Mouse (Mus musculus) forebrain, embryonic 16.5 days (tissue): Measurements from ENCODE around the gene Grap2. TPM values are rescaled to one million over a fixed set of nuclear protein-coding genes. Genes with fewer than 3 reads are reported as not detected.
A peak's percentile ranks its signal among the peaks of the same experiment; 100 is the strongest.

Source experiments
- ATAC-seq: fragments of 200-750 bp; cut with Nextera tagmentation; 2 replicates; pipeline ENCODE4 v1.8.0; 2017; ENCODE audit warnings: mild to moderate bottlenecking, moderate library complexity
- H3K27ac ChIP-seq: fragments of 300-500 bp; sonication (generic); 2 replicates; pipeline ENCODE4 v1.5.1; 2014; ENCODE audit warnings: low read length, control low read depth
- H3K27me3 ChIP-seq: fragments of 300-500 bp; sonication (generic); replicated peaks from 2 replicates; pipeline ENCODE4 v1.6.1; 2014; ENCODE audit warnings: low read length; ENCODE audit not compliant: control insufficient read depth, insufficient read depth
- H3K36me3 ChIP-seq: fragments of 300-500 bp; sonication (generic); 2 replicates; pipeline ENCODE4 v1.6.1; 2014; ENCODE audit not compliant: control insufficient read depth, insufficient read depth
- H3K4me1 ChIP-seq: fragments of 300-500 bp; sonication (generic); replicated peaks from 2 replicates; pipeline ENCODE4 v1.6.1; 2014; ENCODE audit warnings: low read length; ENCODE audit not compliant: control insufficient read depth, insufficient read depth
- H3K4me2 ChIP-seq: fragments of 300-500 bp; sonication (generic); 2 replicates; pipeline ENCODE4 v1.6.1; 2014; ENCODE audit warnings: mild to moderate bottlenecking, low read length, control low read depth
- H3K4me3 ChIP-seq: fragments of 300-500 bp; sonication (generic); replicated peaks from 2 replicates; pipeline ENCODE4 v1.5.1; 2014; ENCODE audit warnings: mild to moderate bottlenecking, low read length, control low read depth
- H3K9ac ChIP-seq: fragments of 300-500 bp; sonication (generic); replicated peaks from 2 replicates; pipeline ENCODE4 v1.6.1; 2014; ENCODE audit warnings: low read depth, low read length, control low read depth
- H3K9me3 ChIP-seq: fragments of 300-500 bp; sonication (generic); 2 replicates; pipeline ENCODE4 v1.6.1; 2016; ENCODE audit warnings: low read length; ENCODE audit not compliant: control insufficient read depth
- WGBS: fragments of 180-500 bp; shearing (Covaris S2); extraction: QIAGEN DNeasy Blood & Tissue Kit; methylation state at CpG from one replicate; pipeline ENCODE4 v1.1.7; 2014; 5-methylcytosine and 5-hydroxymethylcytosine counted together
- polyA plus RNA-seq: library from polyadenylated mRNA; unstranded; fragments of >200 nt; fragmentation: Nextera tagmentation; extraction: Ambion mirVana; gene quantifications from 2 replicates; pipeline ENCODE4 v1.2.1, GENCODE M21; 2015

Grap2 gene
- polyA plus RNA-seq, 1 experiment from 2014 or later = not detected

DNA sequence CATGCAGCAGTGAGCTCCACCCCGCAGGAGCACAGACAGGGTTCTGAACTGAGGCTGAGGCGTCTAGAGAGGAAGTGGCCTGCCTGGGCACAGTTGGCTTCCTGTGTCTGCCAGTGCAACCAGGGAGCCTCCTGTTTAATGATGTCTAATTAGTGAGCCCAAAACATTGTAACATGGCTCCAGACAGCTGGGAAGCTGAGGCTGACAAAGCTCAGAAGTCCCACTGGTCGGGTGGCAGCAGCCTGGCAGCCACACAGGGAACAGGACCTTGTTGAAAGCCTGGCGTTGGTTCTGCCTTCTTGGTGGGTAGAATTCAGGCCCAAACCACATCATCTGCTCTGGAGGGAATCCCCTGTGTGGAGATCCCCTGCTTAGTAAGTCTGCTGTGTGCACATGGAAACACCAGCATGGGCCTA, 109.1 kb downstream of the Grap2 start:
- no peak overlapping the region for H3K4me2 ChIP-seq
- no peaks in the 10 kb centered on the region for H3K36me3 ChIP-seq
- no peak overlapping the region for H3K27ac ChIP-seq
- no peak for ATAC-seq
- peaks cover 26% of the 10 kb centered on the region for H3K4me1 ChIP-seq
- H3K9me3 ChIP-seq = no peaks in the 10 kb centered on the region
- 50% methylated on average over 4 of the region's 4 CpGs for WGBS
- no peaks in the 10 kb centered on the region for H3K27me3 ChIP-seq
- H3K4me3 ChIP-seq = no peak overlapping the region
- no peak overlapping the region for H3K9ac ChIP-seq

DNA sequence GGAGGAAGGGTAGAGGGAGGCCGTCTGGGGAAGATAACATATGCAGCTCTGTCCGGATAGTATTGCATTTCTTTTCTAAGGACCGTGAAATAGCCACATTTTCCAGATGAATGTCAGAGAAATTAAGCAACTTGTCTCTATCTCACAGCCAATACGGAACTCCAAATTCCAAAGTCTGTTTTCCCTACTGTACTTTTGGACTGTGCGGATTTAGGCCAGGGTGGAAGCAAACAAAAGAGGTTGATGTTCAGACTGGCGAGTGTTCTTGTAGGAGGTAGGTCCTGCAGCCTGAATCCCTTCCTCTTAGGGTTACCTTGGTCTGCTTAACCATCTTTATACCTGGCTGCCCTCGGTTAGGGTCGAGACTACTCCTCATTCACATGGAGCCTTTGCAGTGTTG, 109.9 kb downstream of the Grap2 start:
- H3K4me3 ChIP-seq = no peak overlapping the region
- no peak overlapping the region for H3K9ac ChIP-seq
- H3K36me3 ChIP-seq = no peaks in the 10 kb centered on the region
- no peak for ATAC-seq
- no peaks in the 10 kb centered on the region for H3K9me3 ChIP-seq
- no peak overlapping the region for H3K27ac ChIP-seq
- peaks cover 26% of the 10 kb centered on the region for H3K4me1 ChIP-seq
- H3K27me3 ChIP-seq = no peaks in the 10 kb centered on the region
- 89% methylated on average over 8 of the region's 8 CpGs for WGBS
- H3K4me2 ChIP-seq = no peak overlapping the region

DNA sequence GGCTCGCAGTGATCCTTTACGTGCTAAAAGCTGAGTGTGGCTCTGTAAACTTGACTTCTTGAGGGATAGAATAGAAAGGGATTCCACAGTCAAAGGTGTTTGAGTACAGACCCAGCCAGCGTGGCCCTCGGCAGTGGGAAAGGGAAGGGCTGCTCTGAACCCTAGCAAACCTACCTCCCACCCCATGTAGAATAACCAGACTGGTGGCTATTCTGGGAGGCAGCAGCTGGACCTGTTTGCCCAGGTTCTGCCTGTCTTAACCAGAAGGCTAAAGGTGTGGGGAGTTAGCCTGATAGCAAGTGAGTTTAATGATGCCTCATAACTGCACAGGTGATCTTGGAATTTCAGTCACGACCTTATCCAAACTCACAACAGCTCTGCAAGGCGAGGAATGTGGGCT, 110.8 kb downstream of the Grap2 start:
- Histone ChIP-seq H3K36me3 (no peaks in the 10 kb centered on the region), H3K4me2 (no peak overlapping the region), H3K27me3 (no peaks in the 10 kb centered on the region), H3K9ac (no peak overlapping the region), H3K9me3 (no peaks in the 10 kb centered on the region), H3K27ac (no peak overlapping the region), H3K4me1 (peaks cover 26% of the 10 kb centered on the region), H3K4me3 (no peak overlapping the region)
- no peak for ATAC-seq
- 91% methylated on average over 6 of the region's 6 CpGs for WGBS

DNA sequence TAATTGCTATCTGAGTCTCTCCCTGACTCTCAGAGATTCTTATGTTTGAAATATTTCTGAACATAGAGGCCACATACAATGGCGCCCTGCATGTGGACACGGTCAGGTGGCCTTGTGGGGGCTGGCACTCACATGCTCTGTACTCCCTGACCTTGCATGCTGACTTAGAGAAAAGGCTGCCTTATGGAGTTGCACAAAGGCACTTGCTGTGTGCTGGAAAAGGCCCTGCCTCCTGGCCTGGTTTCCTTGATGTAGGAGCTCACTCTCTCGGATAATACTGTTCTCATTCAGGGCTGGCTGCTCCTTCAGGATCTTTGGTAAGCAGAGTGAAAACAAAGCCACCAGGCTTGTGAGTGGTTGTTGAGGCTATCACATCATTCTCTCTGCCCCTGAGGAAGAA, 111.6 kb downstream of the Grap2 start:
- no peak overlapping the region for H3K4me2 ChIP-seq
- WGBS = 47% methylated on average over 3 of the region's 3 CpGs
- no peak overlapping the region for H3K27ac ChIP-seq
- no peaks in the 10 kb centered on the region for H3K36me3 ChIP-seq
- no peak overlapping the region for H3K9ac ChIP-seq
- H3K4me1 ChIP-seq = peaks cover 22% of the 10 kb centered on the region
- no peaks in the 10 kb centered on the region for H3K9me3 ChIP-seq
- H3K27me3 ChIP-seq = no peaks in the 10 kb centered on the region
- no peak overlapping the region for H3K4me3 ChIP-seq
- no peak for ATAC-seq

DNA sequence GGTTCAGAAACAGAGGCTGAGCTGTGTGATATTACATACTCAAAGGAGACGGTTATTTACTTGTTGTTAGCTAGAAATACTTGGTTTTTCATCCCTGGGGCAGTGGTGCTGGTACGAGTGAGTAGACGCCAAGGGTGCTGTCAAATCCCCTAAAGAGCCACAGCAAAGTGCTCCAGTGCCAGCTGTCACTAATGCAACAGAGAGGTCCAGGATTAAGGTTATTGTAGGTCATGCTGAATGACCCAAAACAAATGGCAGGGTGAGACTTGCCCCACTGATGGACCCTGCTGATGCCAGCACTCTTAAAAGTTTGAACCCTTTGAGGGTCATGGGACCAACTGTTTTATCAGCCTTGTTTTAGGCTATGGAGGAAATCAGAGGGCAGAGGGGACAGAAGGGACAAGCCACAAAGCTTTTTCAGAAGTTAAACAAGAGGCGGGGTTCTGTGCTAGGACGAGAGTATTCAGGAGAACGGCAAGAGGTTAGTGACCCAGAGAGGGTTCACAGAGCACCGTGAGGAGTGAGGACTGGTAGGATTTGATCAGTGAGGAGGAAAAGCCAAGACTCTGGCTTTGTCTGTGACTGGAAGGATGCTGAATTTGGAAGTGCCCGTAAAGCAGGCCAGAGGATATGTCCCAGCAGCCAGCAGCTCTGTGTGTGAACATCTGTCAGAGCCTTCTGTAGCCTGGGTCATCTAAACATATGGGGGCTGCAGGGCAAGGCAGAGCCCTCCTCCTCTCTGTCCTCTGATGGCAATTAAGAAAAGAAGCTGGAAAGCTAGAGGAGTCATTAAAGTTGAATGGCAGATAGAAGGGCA, 112.6 kb downstream of the Grap2 start:
- no peaks in the 10 kb centered on the region for H3K9me3 ChIP-seq
- no peak overlapping the region for H3K27ac ChIP-seq
- no peaks in the 10 kb centered on the region for H3K27me3 ChIP-seq
- H3K9ac ChIP-seq = no peak overlapping the region
- 23% methylated on average over 8 of the region's 8 CpGs for WGBS
- no peaks in the 10 kb centered on the region for H3K36me3 ChIP-seq
- no peak overlapping the region for H3K4me2 ChIP-seq
- ATAC-seq = no peak
- H3K4me3 ChIP-seq = no peak overlapping the region
- peaks cover 14% of the 10 kb centered on the region for H3K4me1 ChIP-seq

DNA sequence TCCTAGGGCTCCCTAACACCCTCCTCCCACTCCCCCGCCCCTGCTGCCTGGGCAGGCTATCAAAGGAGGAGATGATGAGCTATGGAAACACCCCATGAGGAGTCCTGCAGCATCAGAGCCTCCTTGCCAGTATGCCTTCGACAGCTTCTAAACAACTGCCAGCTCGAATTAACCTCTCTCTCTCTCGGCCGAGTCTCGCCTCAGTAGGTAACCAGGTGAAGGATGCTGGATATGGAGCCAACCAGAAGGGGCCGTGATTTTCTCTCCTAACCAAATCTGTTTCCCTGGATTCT, 113.2 kb downstream of the Grap2 start:
- ATAC-seq = no peak
- Histone ChIP-seq H3K27me3 (no peaks in the 10 kb centered on the region), H3K9me3 (no peaks in the 10 kb centered on the region), H3K4me1 (peaks cover 13% of the 10 kb centered on the region), H3K27ac (no peak overlapping the region), H3K9ac (no peak overlapping the region), H3K36me3 (no peaks in the 10 kb centered on the region), H3K4me3 (no peak overlapping the region), H3K4me2 (no peak overlapping the region)
- WGBS = 39% methylated on average over 7 of the region's 7 CpGs

- no peak for ATAC-seq
- H3K4me2 ChIP-seq = no peak overlapping the region
- H3K9me3 ChIP-seq = no peaks in the 10 kb centered on the region
- H3K4me1 ChIP-seq = peaks cover 17% of the 10 kb centered on the region
- H3K4me3 ChIP-seq = no peak overlapping the region
- WGBS = 70% methylated on average over 7 of the region's 7 CpGs
- no peaks in the 10 kb centered on the region for H3K27me3 ChIP-seq
- H3K27ac ChIP-seq = no peak overlapping the region
- no peaks in the 10 kb centered on the region for H3K36me3 ChIP-seq
- no peak overlapping the region for H3K9ac ChIP-seq
Measured at GRCm38 (mm10) chr15:80688536-80688935, 116.1 kb downstream of the Grap2 start.

- Histone ChIP-seq H3K9me3 (no peaks in the 10 kb centered on the region), H3K27ac (no peak overlapping the region), H3K27me3 (no peaks in the 10 kb centered on the region), H3K9ac (no peak overlapping the region), H3K4me3 (no peak overlapping the region), H3K36me3 (no peaks in the 10 kb centered on the region), H3K4me2 (no peak overlapping the region), H3K4me1 (peaks cover 11% of the 10 kb centered on the region)
- peak; percentile 33; the same call in 1 of the 2 replicates for ATAC-seq
- 20% methylated on average over 3 of the region's 3 CpGs for WGBS
Measured at GRCm38 (mm10) chr15:80693492-80693891, 121.1 kb downstream of the Grap2 start.

DNA sequence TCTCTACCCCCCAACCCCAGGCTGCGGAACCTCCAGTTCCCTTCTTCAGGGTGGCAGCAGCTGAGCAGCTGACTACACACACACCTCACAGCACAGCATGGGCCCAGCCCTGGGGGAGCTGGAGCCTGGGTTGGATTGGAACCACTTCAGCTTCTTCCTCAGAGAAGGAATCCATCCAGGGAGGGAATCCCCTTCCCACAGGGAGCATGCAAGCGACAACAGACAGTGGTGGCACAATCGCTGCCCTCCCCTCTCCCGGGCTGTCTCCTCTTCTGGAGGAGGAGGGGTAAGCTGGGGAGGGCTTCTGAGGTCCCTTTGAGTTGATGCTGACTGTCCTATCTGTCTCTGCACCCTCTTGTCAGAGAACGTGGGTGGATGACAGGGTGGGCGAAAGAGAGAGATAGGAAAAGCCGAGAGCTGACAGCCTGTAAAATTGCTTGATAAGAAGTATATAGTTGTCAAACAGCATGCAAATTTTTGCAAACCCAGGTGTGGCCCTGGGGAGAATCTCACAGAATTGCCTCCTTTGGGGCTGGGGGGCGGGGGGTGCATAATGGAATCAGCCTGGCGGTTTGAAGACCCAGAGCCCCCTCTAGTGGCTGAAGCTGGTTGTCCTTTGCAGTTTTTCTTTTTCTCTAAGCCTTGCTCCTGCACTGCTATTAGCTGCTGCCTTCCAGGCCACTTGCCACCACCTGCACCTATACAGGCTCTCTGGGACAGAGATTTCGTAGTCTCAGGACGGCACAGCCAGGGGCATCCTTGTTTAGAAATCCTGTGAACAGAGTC, 121.9 kb downstream of the Grap2 start:
- Histone ChIP-seq H3K4me2 (peak overlapping the region; percentile 25), H3K27me3 (no peaks in the 10 kb centered on the region), H3K27ac (no peak overlapping the region), H3K9me3 (no peaks in the 10 kb centered on the region), H3K4me1 (peaks cover 11% of the 10 kb centered on the region), H3K36me3 (no peaks in the 10 kb centered on the region), H3K9ac (no peak overlapping the region), H3K4me3 (no peak overlapping the region)
- 27% methylated on average over 11 of the region's 11 CpGs for WGBS
- peak; percentile 58 for ATAC-seq
